Mouse (Mus musculus) kidney, postnatal 0 days (tissue): ENCODE measurements around the gene Myo5a. TPM values are rescaled to one million over a fixed set of nuclear protein-coding genes. Genes with fewer than 3 reads are reported as not detected.

Experiments used
- ATAC-seq: fragments of 200-750 bp; cut with Nextera tagmentation; replicated peaks from 2 replicates; pipeline ENCODE4 v1.8.0; 2017; ENCODE audit warnings: low read depth, moderate number of reproducible peaks, moderate TSS enrichment, moderate library complexity; ENCODE audit not compliant: low FRiP score
- DNase-seq: peaks from one replicate; pipeline ENCODE4 v3.0.0-alpha.2; 2016; ENCODE audit warnings: low spot score
- H3K27ac ChIP-seq: fragments of 300-500 bp; sonication (generic); 2 replicates; pipeline ENCODE4 v1.5.1; 2014; ENCODE audit warnings: mild to moderate bottlenecking
- H3K27me3 ChIP-seq: fragments of 300-500 bp; sonication (generic); 2 replicates; pipeline ENCODE4 v1.6.1; 2014; ENCODE audit warnings: low read length, mixed read lengths; ENCODE audit not compliant: insufficient read depth
- H3K36me3 ChIP-seq: fragments of 300-500 bp; sonication (generic); 2 replicates; pipeline ENCODE4 v1.6.1; 2014; ENCODE audit warnings: low read length, mixed read lengths; ENCODE audit not compliant: insufficient read depth
- H3K4me1 ChIP-seq: fragments of 300-500 bp; sonication (generic); replicated peaks from 2 replicates; pipeline ENCODE4 v1.6.1; 2014; ENCODE audit warnings: antibody characterized with exemption, low read length, mixed read lengths; ENCODE audit not compliant: insufficient read depth
- H3K4me2 ChIP-seq: fragments of 300-500 bp; sonication (generic); 2 replicates; pipeline ENCODE4 v1.6.1; 2014; ENCODE audit warnings: mild to moderate bottlenecking, low read length, moderate library complexity, mixed read lengths
- H3K4me3 ChIP-seq: fragments of 300-500 bp; sonication (generic); replicated peaks from 2 replicates; pipeline ENCODE4 v1.5.1; 2014; ENCODE audit warnings: low read depth, low read length
- H3K9ac ChIP-seq: fragments of 300-500 bp; sonication (generic); 2 replicates; pipeline ENCODE4 v1.6.1; 2014; ENCODE audit warnings: low read depth, low read length
- H3K9me3 ChIP-seq: fragments of 300-500 bp; sonication (generic); replicated peaks from 2 replicates; pipeline ENCODE4 v1.6.1; 2016; ENCODE audit warnings: low read length, inconsistent platforms, mixed read lengths
- CTCF ChIP-seq: IDR thresholded peaks from 2 replicates; pipeline ENCODE4 v1.5.1; 2016; ENCODE audit warnings: antibody characterized with exemption, low read depth, mild to moderate bottlenecking, moderate library complexity
- WGBS: fragments of 180-500 bp; shearing (Covaris S2); extraction: QIAGEN DNeasy Blood & Tissue Kit; methylation state at CpG from one replicate; pipeline ENCODE4 v1.1.7; 2014; 5-methylcytosine and 5-hydroxymethylcytosine counted together
- polyA plus RNA-seq: library from polyadenylated mRNA; unstranded; fragments of >200 nt; fragmentation: Nextera tagmentation; extraction: Ambion mirVana; gene quantifications from 2 replicates; pipeline ENCODE4 v1.2.1, GENCODE M21; 2015

Gene Myo5a
- polyA plus RNA-seq: 11.8 and 13.5 TPM in 2 replicates

DNA sequence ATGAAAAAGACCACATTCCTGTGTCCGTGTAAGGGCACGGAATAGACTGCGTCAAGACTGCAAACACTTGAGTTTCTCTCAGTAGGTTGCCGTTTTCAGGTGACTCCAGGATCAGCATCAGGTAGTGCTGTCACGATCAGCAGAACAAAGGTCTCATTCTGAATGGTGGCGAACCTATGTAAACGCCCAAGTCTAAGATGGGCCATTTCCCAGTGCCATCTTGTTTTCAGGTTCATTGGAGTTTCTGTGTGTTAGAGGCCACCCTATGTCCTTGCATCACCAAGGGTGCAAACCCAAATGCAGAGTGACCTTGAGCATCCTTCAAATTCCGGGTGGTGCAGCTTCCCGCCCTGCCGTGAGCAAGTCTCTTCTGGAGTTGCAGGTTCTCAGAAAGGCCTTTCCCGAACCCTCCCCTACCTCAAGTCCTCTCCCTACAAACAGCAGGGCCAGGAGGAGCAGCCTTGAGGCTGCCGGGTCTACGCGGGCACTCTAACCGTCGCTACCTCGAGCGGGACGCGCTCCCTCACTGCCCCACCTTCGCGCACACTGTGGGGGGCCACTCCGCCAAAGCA lies at the start of gene Myo5a:
Myo5a (plus strand) TSS at position 559 of the 572 bp plus-strand sequence.
- no peaks in the 10 kb centered on the region for H3K27me3 ChIP-seq
- H3K4me1 ChIP-seq: 0 out of 2 replicates have a peak, but pooled peaks cover 4% of the 10 kb centered on the region
- ATAC-seq (no peak), DNase-seq (no peak)
- peak within 1 kb of the TSS; percentile 63 for H3K27ac ChIP-seq
- no peaks in the 10 kb centered on the region for H3K9me3 ChIP-seq
- H3K36me3 ChIP-seq: no peaks in the 10 kb centered on the region
- TF ChIP-seq CTCF: no peak
- peak within 1 kb of the TSS; percentile 74 for H3K4me3 ChIP-seq
- 21% methylated on average over 23 of the region's 23 CpGs for WGBS
- peak within 1 kb of the TSS; percentile 92 for H3K4me2 ChIP-seq
- peak within 1 kb of the TSS; percentile 75 for H3K9ac ChIP-seq

DNA sequence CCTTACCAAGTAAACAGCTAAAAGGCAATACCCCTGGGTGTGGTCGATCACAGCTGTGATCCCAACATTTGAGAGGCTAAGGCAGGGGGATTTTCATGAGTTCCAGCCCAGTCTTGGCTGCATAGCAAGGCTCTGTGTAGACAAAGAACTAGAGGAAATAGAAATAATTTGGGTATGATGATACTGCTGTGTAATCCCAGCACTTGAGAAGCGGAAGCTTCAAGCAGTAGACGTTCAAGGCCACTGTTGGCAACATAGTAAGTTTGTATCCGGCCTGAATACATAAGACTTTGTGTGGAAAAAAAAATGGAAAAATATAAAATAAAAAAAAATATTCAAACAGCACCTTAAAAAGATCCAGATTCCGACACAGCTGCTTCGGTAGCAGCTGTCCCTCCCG lies 48.3 kb upstream of the Myo5a start:
- ATAC-seq (no peak), DNase-seq (no peak)
- no peak overlapping the region for H3K4me2 ChIP-seq
- 96% methylated on average over 7 of the region's 7 CpGs for WGBS
- peaks cover 11% of the 10 kb centered on the region; the same call in 1 of the 2 replicates for H3K36me3 ChIP-seq
- no peaks in the 10 kb centered on the region for H3K27me3 ChIP-seq
- no peak overlapping the region for H3K4me3 ChIP-seq
- no peak for TF ChIP-seq CTCF
- H3K4me1 ChIP-seq: no peaks in the 10 kb centered on the region
- no peak overlapping the region for H3K27ac ChIP-seq
- no peak overlapping the region for H3K9ac ChIP-seq
- H3K9me3 ChIP-seq: no peaks in the 10 kb centered on the region

DNA sequence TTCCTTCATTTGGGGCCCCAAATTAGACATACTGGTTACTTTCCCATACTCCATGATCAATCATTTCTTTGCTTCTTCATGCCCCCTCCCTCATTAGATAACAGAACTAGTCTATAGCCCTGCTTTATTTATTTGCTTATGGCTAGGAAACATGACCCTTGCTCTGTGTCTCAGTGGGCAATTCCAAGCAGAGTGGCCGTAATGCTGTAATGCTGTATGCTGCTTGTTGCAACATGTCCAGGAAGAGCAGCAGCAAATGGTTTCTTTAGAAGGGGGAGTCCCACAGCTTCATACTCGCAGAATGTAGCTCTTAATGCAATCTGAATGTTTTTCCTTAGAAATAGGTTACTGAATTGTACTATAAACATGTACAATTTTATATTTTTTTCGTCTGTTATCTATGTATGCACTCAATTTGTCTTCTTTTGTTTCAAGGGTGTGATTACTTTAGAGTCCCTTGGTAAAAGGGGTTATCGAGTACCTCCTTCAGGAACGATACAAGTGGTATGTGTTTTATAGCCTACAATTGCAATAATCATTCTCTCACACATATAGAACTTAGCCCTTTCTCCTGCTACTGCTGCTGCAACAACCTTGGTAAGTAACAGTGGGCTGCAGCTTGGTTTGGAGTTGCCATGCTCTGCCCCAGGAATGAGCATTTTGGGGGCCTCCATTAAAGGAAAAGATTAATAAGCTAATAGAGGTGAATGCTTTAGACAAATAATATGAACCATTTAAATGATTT lies 47.5 kb upstream of the Myo5a start:
- no peak overlapping the region for H3K4me2 ChIP-seq
- H3K27me3 ChIP-seq: no peaks in the 10 kb centered on the region
- H3K36me3 ChIP-seq: peaks cover 13% of the 10 kb centered on the region; the same call in 1 of the 2 replicates
- no peak overlapping the region for H3K27ac ChIP-seq
- H3K4me3 ChIP-seq: no peak overlapping the region
- TF ChIP-seq CTCF: no peak
- no peaks in the 10 kb centered on the region for H3K9me3 ChIP-seq
- no peaks in the 10 kb centered on the region for H3K4me1 ChIP-seq
- no peak overlapping the region for H3K9ac ChIP-seq
- no peak for ATAC-seq
- 66% methylated on average over 5 of the region's 5 CpGs for WGBS
- DNase-seq: no peak

DNA sequence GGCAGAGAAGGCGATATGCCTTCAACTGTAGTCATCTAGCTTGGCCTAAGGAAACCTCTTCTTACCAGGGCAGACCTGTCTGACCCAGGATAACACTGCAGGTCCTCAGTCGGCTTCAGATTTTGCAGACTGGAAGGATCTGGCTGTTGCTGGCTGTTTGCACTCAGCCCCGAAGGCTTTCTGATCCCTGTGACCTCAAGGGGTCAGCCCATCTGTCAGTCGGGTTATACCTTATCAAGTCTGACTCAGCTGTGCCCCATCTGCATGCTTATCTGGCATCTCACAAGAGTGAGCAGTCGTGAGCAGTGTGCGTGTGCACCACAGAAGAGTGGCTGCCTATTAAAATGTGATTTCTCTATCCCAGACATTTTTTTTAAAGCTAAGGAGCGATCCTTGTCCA lies 46.7 kb upstream of the Myo5a start:
- H3K9ac ChIP-seq: no peak overlapping the region
- no peak overlapping the region for H3K4me2 ChIP-seq
- no peak overlapping the region for H3K27ac ChIP-seq
- TF ChIP-seq CTCF: no peak
- no peaks in the 10 kb centered on the region for H3K9me3 ChIP-seq
- ATAC-seq (no peak), DNase-seq (no peak)
- no peaks in the 10 kb centered on the region for H3K4me1 ChIP-seq
- WGBS: 58% methylated on average over 7 of the region's 7 CpGs
- no peaks in the 10 kb centered on the region for H3K27me3 ChIP-seq
- no peak overlapping the region for H3K4me3 ChIP-seq
- H3K36me3 ChIP-seq: peaks cover 8% of the 10 kb centered on the region; the same call in 1 of the 2 replicates

DNA sequence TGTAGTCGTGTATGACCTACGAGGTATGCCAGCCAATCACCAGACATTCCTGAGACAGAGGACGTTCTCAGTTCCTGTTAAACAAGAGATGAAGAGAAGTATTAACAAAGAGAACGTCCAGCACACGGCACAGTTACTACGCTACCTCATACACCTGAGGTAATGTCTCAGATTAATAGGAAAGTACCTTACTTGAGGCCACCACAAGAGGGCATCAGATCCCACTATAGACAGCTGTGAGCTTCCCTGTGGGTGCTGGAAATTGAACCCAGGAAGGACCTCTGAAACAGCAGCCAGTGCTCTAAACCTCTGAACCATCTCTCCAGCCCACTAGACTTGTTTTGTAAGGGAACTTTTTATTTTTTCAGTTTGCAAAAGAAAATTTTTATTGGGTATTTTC lies 45.1 kb upstream of the Myo5a start:
- no peak overlapping the region for H3K9ac ChIP-seq

DNA sequence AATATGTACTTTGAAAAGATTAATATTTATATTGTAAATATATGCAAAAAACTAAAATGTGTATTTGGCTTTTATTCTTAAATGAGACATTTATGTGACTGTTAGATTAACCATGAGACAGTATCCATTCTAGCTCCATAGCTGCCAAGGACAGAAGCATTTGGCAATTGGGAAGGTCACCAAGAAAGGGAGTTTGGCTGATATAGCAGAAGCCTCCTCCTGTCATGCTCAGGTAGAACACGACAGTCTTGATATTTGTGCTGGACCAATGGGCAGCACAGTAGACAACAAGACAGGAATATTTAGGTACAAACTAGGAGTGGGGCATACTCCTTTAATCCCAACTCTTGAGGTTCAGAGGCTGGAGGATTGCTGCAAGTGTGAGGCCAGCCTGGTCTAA lies 38.4 kb upstream of the Myo5a start:
- no peak for TF ChIP-seq CTCF
- ATAC-seq (no peak), DNase-seq (no peak)
- H3K4me1 ChIP-seq: no peaks in the 10 kb centered on the region
- peaks cover 7% of the 10 kb centered on the region for H3K36me3 ChIP-seq
- no peak overlapping the region for H3K4me2 ChIP-seq
- no peak overlapping the region for H3K27ac ChIP-seq
- no peak overlapping the region for H3K4me3 ChIP-seq
- H3K9ac ChIP-seq: no peak overlapping the region
- no peaks in the 10 kb centered on the region for H3K9me3 ChIP-seq
- H3K27me3 ChIP-seq: no peaks in the 10 kb centered on the region
- WGBS: 87% methylated on average over 1 of the region's 1 CpGs

More for the DNA sequence above, 45.1 kb upstream of the Myo5a start:
- Histone ChIP-seq H3K4me1 (no peaks in the 10 kb centered on the region), H3K9me3 (no peaks in the 10 kb centered on the region), H3K27me3 (no peaks in the 10 kb centered on the region), H3K27ac (no peak overlapping the region), H3K4me2 (no peak overlapping the region), H3K4me3 (no peak overlapping the region), H3K36me3 (peaks cover 3% of the 10 kb centered on the region; the same call in 1 of the 2 replicates)
- 79% methylated on average over 6 of the region's 6 CpGs for WGBS
- ATAC-seq: no peak
- TF ChIP-seq CTCF: peak; percentile 53
- DNase-seq: no peak
